Mouse (Mus musculus): ENCODE measurements at regions not wholly inside any gene's neighbourhood (a gene's known extent, or its start where the extent isn't known, plus 50 kb on each side); places are given as distances from the start of the nearest gene placed in this dataset.

- 31% methylated on average over 11 of the region's 11 CpGs for WGBS
These were observed 67.7 kb upstream of the Kcnma1 start for GRCm38 (mm10) chr14:24081911-24082558.

GRCm38 (mm10) chr14:24068693-24069092 is 54.4 kb upstream of the Kcnma1 start:
- DNase-seq (ENCODE audit: low read depth, low spot score): no peak

More at GRCm38 (mm10) chr14:24081911-24082558, 67.7 kb upstream of the Kcnma1 start:
- peak; percentile 11 for DNase-seq (ENCODE audit: low read depth, low spot score)

GRCm38 (mm10) chr14:24067657-24068056 is 53.4 kb upstream of the Kcnma1 start:
- DNase-seq (ENCODE audit: low read depth, low spot score): peak; percentile 18
- 36% methylated on average over 6 of the region's 6 CpGs for WGBS

More at GRCm38 (mm10) chr14:24068693-24069092, 54.4 kb upstream of the Kcnma1 start:
- 56% methylated on average over 4 of the region's 4 CpGs for WGBS

- no peak for DNase-seq (ENCODE audit: low read depth, low spot score)
- 63% methylated on average over 4 of the region's 4 CpGs for WGBS
These were observed 51.0 kb upstream of the Kcnma1 start for GRCm38 (mm10) chr14:24065231-24065767.
